Mouse (Mus musculus) brain, embryonic 14.5 days (tissue): ENCODE measurements around the gene Gm9821. TPM values are rescaled to one million over a fixed set of nuclear protein-coding genes. Genes with fewer than 3 reads are reported as not detected.

Experiments
- DNase-seq: peaks from one replicate; pipeline ENCODE4 v3.0.0-alpha.2; 2011; ENCODE audit warnings: low read depth
- CTCF ChIP-seq: fragments of 200-500 bp; IDR thresholded peaks from 2 replicates; pipeline ENCODE4 v1.5.1; 2012; ENCODE audit warnings: inconsistent platforms, mild to moderate bottlenecking, moderate library complexity, borderline replicate concordance; ENCODE audit not compliant: insufficient read depth, insufficient read length; ENCODE audit errors: extremely low read depth
- POLR2A ChIP-seq: fragments of 200-500 bp; IDR thresholded peaks from 2 replicates; pipeline ENCODE4 v1.6.1; 2012; ENCODE audit warnings: mild to moderate bottlenecking, inconsistent platforms, borderline replicate concordance; ENCODE audit not compliant: poor library complexity, insufficient read depth, insufficient read length, severe bottlenecking; ENCODE audit errors: extremely low read depth
- polyA plus RNA-seq: library from polyadenylated mRNA; depleted of rRNA; stranded (reverse); fragments of >200 nt; gene quantifications from 2 replicates; pipeline ENCODE4 v1.2.3, GENCODE M21; 2012

Gene Gm9821
- polyA plus RNA-seq, 1 experiment, result not detected

DNA sequence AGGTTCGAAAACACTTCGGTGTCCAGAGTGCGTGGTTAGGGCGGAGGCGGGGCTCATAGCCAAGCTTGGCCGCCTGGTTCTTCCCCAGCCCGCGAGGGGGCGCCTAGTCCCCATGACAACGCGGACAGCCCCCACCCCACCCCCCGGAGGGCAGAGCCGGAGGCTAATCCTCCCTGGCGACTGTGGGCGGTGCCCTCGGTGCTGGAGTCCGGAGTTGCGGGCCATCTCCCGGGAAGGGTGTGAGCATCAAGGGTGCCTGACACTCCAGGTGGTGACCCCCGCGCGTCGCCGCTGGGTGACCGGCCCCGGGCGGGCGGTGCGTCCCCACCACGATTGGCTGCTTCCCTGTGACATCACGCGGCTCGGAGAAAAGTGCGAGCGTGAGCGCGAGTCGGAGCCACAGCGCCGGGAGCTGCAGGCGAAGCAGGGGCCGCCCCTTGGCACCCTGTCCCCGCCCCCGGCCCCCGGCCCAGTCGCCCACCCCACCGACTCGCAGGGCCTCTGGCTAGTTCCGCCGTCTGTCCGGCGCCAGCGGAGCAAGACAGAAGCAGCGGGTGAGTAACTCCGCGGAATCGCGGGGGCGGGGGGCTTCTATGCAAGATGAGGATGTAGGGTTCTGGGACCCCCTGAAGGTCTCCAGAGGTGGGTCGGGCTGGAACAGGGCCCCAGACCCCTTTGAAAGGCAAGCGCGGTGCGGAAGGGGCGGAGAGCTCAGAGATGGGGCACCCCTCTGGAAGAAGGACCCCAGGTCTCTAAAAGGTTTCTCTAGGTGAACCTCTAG, 23.5 kb upstream of the Gm9821 start:
- TF ChIP-seq POLR2A, result no peak
- peak; percentile 64 for TF ChIP-seq CTCF
- DNase-seq, result peak; percentile 84

DNA sequence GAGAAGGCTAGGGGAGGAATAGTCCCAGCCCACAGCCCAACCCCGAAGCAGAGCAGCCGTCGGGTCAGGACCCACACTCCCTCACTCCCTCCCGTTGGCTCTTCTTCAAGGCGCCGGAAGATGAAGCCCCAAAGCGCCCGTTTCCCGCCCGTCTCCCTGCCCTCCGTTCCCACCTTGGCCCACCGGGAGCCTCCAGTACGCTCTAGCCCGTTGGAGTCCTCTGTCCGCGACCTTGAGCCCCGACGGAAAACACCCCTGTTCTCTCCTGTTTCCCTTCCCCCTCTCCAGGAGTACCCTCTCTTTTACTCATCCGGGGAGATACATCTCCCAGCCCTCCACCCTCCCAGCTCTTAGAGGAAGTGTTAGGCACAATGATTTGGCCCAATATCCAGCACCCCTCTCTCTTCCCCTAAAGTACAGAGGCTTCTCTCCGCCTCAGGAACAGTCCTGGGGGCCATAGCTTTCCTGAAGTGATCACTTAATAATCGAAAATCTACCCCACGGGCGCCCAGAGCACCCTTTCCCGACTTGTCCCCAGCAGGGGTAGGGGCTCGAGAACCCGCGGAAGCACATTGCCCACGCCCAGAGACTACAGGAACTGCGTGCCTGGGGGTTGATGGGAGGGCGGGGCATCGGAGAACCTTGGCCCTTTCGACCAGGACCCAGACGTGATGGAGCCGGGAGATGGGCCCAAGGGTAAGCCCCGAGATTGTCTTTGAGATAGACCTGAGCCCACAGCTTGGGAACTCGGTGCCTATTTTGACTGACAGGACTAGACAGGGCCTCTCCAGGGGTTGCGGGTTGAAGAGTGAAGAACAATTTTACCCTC, 22.7 kb upstream of the Gm9821 start:
- TF ChIP-seq CTCF, result no peak
- TF ChIP-seq POLR2A, result no peak
- no peak for DNase-seq

DNA sequence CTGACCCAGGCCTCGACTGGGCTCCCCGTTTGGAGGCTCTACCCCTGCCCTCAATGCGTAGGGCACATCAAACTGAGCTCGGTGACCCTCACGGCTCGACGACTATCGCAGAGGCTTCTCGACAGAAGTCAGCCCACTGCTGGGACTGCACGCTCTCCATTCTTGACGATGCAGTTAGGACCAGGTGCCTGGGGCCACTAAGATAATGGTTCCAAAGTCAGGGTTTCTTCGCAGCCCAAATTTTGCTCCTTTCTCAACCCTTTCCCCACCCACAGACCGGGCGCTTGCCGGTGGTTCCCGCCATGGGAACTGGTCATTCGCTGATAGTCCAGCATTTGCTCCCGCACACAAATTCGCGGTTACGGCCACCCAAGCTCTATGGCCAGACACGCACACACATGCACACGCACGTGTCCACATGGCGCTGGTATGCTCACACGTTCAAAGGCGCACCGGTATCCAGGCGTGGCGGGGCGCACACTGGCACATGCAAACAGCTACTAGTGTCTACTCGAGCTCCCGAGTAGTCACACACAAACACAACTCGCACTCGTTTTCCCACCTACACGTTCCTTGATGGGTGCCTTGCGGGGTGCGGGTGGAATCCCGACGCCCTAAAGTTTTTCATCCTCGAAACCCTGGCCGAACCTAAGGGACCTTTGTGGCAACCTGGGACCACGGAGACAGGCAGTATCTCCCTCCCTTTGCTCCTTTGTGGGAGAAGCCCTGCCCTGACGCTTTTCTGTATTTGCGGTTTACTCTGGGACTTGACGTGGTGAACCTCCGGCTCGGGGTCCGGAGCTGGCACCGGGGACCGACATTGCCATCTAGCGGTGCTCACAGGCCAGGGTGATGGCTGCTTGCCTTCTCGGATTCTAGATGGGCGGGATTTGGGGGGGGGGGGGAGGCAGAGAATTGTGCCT, 21.8 kb upstream of the Gm9821 start:
- peak; percentile 84 for DNase-seq
- TF ChIP-seq POLR2A (no peak), CTCF (peak; percentile 80)

DNA sequence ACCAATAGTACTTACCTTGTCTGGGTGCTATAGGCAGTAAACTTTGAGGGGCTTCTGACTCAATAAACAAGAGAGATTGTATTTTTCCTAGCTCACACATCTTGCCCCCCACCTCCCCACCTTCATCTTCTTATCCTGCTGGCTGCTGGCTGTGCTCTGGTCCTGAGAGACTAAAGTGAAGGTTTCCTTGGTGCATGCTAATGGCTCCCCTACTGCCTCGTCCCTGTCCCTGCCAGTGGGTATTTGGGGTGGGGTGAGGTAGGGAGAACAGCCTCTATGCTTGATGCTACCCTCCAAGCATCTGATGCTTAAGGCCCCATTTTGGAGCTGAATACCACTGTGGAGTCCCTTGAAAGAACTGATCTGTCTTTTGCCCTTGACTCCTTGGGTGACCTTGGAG, 20.8 kb upstream of the Gm9821 start:
- DNase-seq, result no peak
- no peak for TF ChIP-seq POLR2A
- TF ChIP-seq CTCF, result no peak

DNA sequence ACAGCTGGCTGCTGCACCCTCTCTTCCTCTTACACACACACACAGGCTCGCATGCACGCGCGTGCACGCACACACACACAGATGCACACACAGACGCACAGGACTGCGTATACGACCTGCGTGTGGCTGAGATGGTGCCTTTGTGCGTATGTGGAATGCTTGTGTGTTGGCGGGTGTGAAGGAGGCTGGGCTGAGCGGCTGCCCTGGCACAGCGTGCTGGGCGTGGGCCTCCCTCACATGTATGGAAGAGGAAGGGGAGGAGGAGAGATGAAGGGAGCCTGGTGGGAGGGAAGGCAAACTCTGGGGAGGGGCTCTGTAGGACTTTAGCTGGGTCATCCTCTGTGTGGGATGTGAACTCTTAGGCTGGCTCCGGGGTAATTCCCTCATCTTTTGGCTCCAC, 20.1 kb upstream of the Gm9821 start:
- DNase-seq, result peak; percentile 12
- TF ChIP-seq CTCF (no peak), POLR2A (no peak)

DNA sequence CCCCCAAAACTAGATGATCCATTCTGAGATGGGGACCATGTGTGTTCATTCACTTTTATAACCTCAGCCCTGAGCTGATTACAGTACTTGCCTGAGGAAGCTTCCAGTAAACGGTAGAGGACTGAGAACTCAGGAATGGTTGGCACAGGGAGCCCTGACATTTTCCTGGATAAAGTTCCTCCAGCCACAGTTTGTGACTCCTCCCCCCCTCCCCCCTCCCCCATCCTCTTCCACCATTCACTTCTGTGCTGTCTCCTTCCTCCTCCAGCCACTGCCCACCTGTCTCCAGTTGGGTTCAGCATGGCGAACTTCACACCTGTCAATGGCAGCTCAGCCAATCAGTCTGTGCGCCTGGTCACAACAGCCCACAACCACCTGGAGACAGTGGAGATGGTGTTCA, 18.6 kb upstream of the Gm9821 start, which contains the start of gene Chrm4:
TSS of gene Chrm4 (plus strand) at position 301 of the 400 bp plus-strand sequence.
- no peak for DNase-seq
- no peak for TF ChIP-seq POLR2A
- TF ChIP-seq CTCF, result no peak

DNA sequence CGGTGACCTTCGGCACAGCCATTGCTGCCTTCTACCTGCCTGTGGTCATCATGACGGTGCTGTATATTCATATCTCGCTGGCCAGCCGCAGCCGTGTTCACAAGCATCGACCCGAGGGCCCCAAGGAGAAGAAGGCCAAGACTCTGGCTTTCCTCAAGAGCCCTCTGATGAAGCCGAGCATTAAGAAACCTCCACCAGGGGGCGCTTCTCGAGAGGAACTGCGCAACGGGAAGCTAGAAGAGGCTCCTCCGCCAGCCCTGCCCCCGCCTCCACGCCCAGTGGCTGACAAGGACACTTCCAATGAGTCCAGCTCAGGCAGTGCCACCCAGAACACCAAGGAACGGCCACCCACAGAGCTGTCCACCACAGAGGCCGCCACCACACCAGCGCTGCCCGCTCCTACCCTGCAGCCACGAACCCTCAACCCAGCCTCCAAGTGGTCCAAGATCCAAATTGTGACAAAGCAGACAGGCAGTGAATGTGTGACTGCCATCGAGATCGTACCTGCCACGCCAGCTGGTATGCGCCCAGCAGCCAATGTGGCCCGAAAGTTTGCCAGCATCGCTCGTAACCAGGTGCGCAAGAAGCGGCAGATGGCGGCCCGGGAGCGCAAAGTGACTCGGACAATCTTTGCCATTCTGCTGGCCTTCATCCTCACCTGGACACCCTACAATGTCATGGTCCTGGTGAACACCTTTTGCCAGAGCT, 17.5 kb upstream of the Gm9821 start:
- peak; percentile 64 for DNase-seq
- TF ChIP-seq POLR2A (no peak), CTCF (peak; percentile 63)

DNA sequence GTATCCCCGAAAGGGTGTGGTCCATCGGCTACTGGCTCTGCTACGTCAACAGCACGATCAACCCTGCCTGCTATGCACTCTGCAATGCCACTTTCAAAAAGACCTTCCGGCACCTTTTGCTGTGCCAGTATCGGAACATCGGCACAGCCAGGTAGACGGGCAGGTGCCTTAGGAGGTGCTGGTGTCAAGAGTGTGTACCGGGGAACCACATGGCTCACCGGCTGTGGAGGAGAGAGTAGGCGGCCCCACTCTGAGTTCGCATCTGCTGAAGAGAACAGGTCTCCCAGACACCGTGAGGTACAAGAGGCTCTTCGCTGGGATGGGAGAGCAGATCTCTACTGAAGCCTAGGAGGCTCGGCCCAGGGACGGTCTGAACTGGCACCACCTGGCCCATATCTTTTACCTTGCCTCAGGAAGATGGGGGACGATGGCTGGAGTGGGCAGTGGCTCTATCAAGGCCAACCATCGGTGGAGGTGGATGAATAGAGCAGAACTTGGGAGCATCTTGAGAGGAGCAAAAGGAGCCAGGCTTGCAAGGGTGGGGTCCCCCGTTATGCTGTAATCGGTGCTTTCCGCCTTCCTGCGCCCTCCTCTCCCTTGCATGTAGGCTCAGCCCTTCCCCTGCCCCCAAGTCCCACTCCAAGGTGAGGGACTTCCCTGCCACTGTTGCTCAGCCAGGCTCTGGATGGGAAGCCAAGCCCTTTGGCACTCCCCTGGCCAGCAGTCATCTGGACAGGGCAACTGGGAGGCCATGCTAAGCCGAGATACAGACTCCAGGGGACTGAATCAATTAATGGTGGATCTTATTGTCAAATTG, 16.8 kb upstream of the Gm9821 start:
- TF ChIP-seq CTCF (no peak), POLR2A (no peak)
- no peak for DNase-seq

DNA sequence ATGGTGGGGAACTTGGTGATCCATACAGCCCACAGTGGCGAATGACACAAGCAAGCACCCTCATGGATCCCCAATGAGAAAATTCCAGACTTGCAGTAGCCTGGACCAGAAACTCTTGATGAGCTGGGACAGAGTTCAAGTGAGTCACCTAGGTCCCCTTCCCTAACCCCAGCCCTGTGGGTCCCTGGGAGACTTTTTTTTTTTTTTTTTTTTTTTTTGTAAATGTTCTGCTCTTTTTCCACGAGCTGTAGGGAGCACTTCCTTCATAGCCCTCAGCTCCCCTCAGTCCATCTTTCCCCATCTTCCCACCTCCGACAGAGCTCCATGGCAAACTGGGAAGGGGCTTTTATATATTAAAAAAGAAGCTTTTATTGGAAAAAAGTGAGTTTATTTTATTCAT, 16.0 kb upstream of the Gm9821 start:
- no peak for DNase-seq
- TF ChIP-seq POLR2A (no peak), CTCF (no peak)
